Mouse (Mus musculus) MN1 (cell line): ENCODE data around the gene Atp2b2.
A peak's percentile ranks its signal among the peaks of the same experiment; 100 is the strongest.
"Not testable (repeated sequence)": the region's sequence is repeated elsewhere in the genome, so short reads cannot be mapped to it uniquely, and the experiment has no call there.

ENCODE experiments used
- DNase-seq: peaks from one replicate; pipeline ENCODE4 v3.0.0-alpha.2; 2016; ENCODE audit warnings: low spot score

The Atp2b2 gene

GRCm38 (mm10) chr6:113714276-113714675 is 328.1 kb downstream of the Atp2b2 start:
- DNase-seq = no peak

DNA sequence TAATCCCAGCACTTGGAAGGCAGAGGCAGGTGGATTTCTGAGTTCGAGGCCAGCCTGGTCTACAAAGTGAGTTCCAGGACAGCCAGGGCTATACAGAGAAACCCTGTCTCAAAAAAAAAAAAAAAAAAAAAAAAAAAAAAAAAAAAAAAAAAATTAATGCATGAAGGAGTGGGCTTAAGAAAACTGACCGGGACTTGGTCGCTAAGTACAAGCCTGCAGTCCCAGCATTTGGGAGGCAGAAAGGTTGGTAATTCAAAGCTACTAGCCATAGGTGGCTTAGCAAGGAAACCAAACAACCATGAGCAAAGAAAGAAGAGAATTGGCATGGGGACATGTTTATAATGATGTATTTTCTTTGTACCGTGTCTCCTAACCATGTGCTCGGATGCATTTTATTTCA is 329.0 kb downstream of the Atp2b2 start:
- DNase-seq = not testable (repeated sequence)

GRCm38 (mm10) chr6:113712718-113713117 is 329.7 kb downstream of the Atp2b2 start:
- no peak for DNase-seq

- peak; percentile 33 for DNase-seq
Observed at GRCm38 (mm10) chr6:113697222-113698205, 344.9 kb downstream of the Atp2b2 start.

DNA sequence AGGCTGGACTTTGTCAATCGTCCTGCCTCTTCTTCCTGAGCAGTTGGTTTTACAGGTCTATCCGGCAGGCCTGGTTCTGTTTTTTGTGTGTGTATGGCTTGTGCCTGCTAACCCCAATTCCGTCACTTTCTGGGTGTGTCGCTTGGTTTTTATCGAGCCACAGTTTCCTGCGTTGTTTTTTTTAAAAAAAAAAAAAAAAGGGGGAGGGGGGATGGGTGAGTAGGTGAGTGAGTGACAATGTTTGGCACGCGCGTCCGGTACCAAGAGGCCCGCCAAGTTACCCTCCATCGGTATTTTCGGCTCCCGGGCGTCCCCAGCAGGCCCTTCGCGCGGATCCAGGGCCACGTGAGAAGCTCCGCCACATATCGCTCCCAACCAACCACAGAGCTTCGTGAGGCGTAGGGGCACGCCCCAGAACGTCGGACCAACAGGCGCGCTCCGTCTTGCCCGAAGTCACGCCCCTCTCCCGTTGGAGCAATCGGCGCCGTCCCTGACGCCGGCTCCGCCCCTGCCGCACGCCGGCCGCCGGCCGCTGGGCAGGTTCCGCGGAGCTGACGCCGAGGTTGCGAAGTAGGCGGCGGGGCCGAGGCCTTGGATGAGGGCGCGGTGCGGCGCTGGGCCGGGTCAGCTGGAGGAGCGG is 345.7 kb downstream of the Atp2b2 start, which contains the start of gene Tatdn2:
Gene Tatdn2 (plus strand): TSS at position 469 of the 640 bp plus-strand sequence.
- peak; percentile 97 for DNase-seq

DNA sequence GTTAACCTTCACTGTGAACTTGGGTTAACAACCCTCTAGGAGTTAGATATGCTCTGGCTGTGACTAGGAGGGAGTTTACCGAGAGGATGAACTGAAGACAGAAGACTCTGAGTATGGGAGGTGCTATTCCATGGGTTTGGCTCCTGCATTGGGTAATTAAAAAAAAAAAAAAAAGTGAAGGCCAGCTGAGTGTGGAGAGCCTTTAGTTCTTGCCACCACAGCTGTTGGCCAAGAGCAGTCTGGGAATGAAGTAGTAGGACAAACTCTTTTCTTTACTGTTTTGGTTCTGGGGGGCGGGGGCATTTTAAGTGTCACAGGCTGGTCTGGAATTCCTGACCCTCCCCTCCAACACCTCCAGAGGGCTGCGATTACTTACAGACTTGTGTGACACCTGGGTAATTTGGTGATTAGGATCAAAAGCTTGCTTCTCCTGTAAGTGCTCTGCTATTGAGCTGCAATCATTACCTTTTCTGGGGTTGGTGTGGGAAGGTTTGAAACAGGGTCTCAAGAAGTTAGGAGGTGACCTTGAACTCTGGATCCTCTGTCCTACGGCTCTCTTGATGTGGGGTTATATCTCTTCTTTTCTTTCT is 346.6 kb downstream of the Atp2b2 start:
- DNase-seq = peak; percentile 19

- no peak for DNase-seq
Observed at GRCm38 (mm10) chr6:113695203-113695602, 347.2 kb downstream of the Atp2b2 start.
